Mouse (Mus musculus) forebrain, embryonic 12.5 days (tissue): ENCODE data around the gene Gm6034. TPM values are rescaled to one million over a fixed set of nuclear protein-coding genes. Genes with fewer than 3 reads are reported as not detected.
"Not testable (repeated sequence)": the region's sequence is repeated elsewhere in the genome, so short reads cannot be mapped to it uniquely, and the experiment has no call there.

Experiments used
- ATAC-seq: fragments of 200-750 bp; cut with Nextera tagmentation; 2 replicates; pipeline ENCODE4 v1.8.0; 2017; ENCODE audit warnings: moderate TSS enrichment; ENCODE audit not compliant: low FRiP score
- H3K27ac ChIP-seq: fragments of 300-500 bp; sonication (generic); 2 replicates; pipeline ENCODE4 v1.5.1; 2016; ENCODE audit warnings: mild to moderate bottlenecking
- H3K27me3 ChIP-seq: fragments of 300-500 bp; sonication (generic); 2 replicates; pipeline ENCODE4 v1.6.1; 2016; ENCODE audit warnings: mild to moderate bottlenecking
- H3K36me3 ChIP-seq: fragments of 300-500 bp; sonication (generic); replicated peaks from 2 replicates; pipeline ENCODE4 v1.6.1; 2016; ENCODE audit warnings: mild to moderate bottlenecking
- H3K4me1 ChIP-seq: fragments of 300-500 bp; sonication (generic); 2 replicates; pipeline ENCODE4 v1.6.1; 2016
- H3K4me2 ChIP-seq: fragments of 300-500 bp; sonication (generic); 2 replicates; pipeline ENCODE4 v1.6.1; 2016; ENCODE audit warnings: mild to moderate bottlenecking, moderate library complexity
- H3K4me3 ChIP-seq: fragments of 300-500 bp; sonication (generic); replicated peaks from 2 replicates; pipeline ENCODE4 v1.5.1; 2016; ENCODE audit warnings: mild to moderate bottlenecking
- H3K9ac ChIP-seq: fragments of 300-500 bp; sonication (generic); 2 replicates; pipeline ENCODE4 v1.6.1; 2016; ENCODE audit warnings: mild to moderate bottlenecking
- H3K9me3 ChIP-seq: fragments of 300-500 bp; sonication (generic); 2 replicates; pipeline ENCODE4 v1.6.1; 2016
- WGBS: fragments of 180-500 bp; shearing (Covaris S2); methylation state at CpG from one replicate; pipeline ENCODE4 v1.1.7; 2016; 5-methylcytosine and 5-hydroxymethylcytosine counted together
- polyA plus RNA-seq: library from polyadenylated mRNA; unstranded; fragments of >200 nt; fragmentation: Nextera tagmentation; extraction: Ambion mirVana; gene quantifications from 2 replicates; pipeline ENCODE4 v1.2.1, GENCODE M21; 2016

Gene Gm6034
- polyA plus RNA-seq, 1 experiment from 2014 or later = not detected

GRCm38 (mm10) chr17:36003331-36003730 is 39.4 kb upstream of the Gm6034 start:
- ATAC-seq = no peak
- Histone ChIP-seq H3K4me1 (no peaks in the 10 kb centered on the region), H3K9ac (no peak overlapping the region), H3K4me2 (no peak overlapping the region), H3K9me3 (no peaks in the 10 kb centered on the region), H3K27ac (no peak overlapping the region), H3K4me3 (no peak overlapping the region), H3K27me3 (no peaks in the 10 kb centered on the region), H3K36me3 (peaks cover 5% of the 10 kb centered on the region)
- 91% methylated on average over 7 of the region's 7 CpGs for WGBS

- H3K27ac ChIP-seq, H3K9ac ChIP-seq, ATAC-seq, H3K9me3 ChIP-seq, H3K4me3 ChIP-seq, H3K4me2 ChIP-seq, H3K27me3 ChIP-seq, H3K4me1 ChIP-seq, H3K36me3 ChIP-seq: not testable (repeated sequence)
- WGBS = 91% methylated on average over 7 of the region's 7 CpGs
Measured at GRCm38 (mm10) chr17:36004409-36004808, 38.4 kb upstream of the Gm6034 start.

- no peak for ATAC-seq
- Histone ChIP-seq H3K4me1 (no peaks in the 10 kb centered on the region), H3K9ac (no peak overlapping the region), H3K4me2 (no peak overlapping the region), H3K4me3 (no peak overlapping the region), H3K27me3 (no peaks in the 10 kb centered on the region), H3K36me3 (peaks cover 14% of the 10 kb centered on the region), H3K27ac (no peak overlapping the region), H3K9me3 (no peaks in the 10 kb centered on the region)
- 96% methylated on average over 5 of the region's 5 CpGs for WGBS
Measured at GRCm38 (mm10) chr17:36014977-36015376, 27.8 kb upstream of the Gm6034 start.

GRCm38 (mm10) chr17:36017046-36017445 is 25.7 kb upstream of the Gm6034 start:
- no peak overlapping the region for H3K9ac ChIP-seq
- H3K27me3 ChIP-seq = no peaks in the 10 kb centered on the region
- H3K4me1 ChIP-seq = 0 out of 2 replicates have a peak, but pooled peaks cover 6% of the 10 kb centered on the region
- no peaks in the 10 kb centered on the region for H3K9me3 ChIP-seq
- no peak overlapping the region for H3K4me3 ChIP-seq
- ATAC-seq = no peak
- no peak overlapping the region for H3K27ac ChIP-seq
- H3K36me3 ChIP-seq = peaks cover 14% of the 10 kb centered on the region
- 91% methylated on average over 5 of the region's 5 CpGs for WGBS
- H3K4me2 ChIP-seq = no peak overlapping the region

DNA sequence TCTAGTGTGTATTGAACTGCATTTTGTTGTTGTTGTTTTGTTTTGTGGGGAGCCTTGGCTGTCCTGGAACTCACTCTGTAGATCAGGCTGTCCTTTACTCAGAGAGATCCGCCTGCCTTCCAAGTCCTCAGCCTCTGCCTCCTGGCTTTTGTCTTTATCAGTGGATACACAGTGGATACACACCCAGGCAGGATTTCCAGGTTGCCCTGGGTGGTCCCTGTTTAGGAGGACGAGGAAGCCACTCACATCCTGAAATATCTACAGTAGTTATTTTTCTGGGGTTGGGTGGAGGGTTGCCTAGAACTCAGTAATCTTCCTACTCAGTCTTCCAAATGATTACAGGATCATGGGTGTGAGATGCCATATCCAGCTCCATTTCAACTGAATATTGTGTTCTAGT is 23.8 kb upstream of the Gm6034 start:
- WGBS = 73% methylated on average over 2 of the region's 2 CpGs
- Histone ChIP-seq H3K4me3 (no peak overlapping the region), H3K27me3 (no peaks in the 10 kb centered on the region), H3K4me2 (no peak overlapping the region), H3K9ac (no peak overlapping the region), H3K27ac (no peak overlapping the region), H3K4me1 (0 out of 2 replicates have a peak, but pooled peaks cover 6% of the 10 kb centered on the region), H3K9me3 (no peaks in the 10 kb centered on the region), H3K36me3 (peaks cover 14% of the 10 kb centered on the region)
- ATAC-seq = no peak

DNA sequence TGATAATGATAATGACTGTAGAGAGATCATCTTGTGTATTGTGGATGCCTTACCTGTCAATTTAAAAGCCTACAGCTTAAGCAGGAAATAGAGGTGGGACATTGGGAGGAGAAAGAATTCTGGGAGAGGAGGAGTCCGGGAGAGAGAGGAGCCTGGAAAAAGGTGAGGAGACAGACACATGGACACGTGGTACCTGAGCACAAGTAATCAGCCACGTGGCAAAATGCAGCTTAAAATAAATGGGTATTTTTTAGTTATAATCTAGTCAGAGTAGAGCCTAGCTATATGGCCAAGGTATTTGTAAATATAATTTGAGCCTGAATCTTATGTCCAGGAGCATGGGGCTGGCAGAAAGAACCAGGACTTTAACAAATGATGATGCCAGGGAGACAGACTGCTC is 23.2 kb upstream of the Gm6034 start:
- no peak overlapping the region for H3K9ac ChIP-seq
- no peaks in the 10 kb centered on the region for H3K9me3 ChIP-seq
- no peak overlapping the region for H3K4me2 ChIP-seq
- H3K27ac ChIP-seq = no peak overlapping the region
- no peak for ATAC-seq
- peaks cover 9% of the 10 kb centered on the region for H3K36me3 ChIP-seq
- H3K4me3 ChIP-seq = no peak overlapping the region
- no peaks in the 10 kb centered on the region for H3K27me3 ChIP-seq
- 80% methylated on average over 3 of the region's 3 CpGs for WGBS
- H3K4me1 ChIP-seq = 0 out of 2 replicates have a peak, but pooled peaks cover 6% of the 10 kb centered on the region

- no peak for ATAC-seq
- WGBS = 44% methylated on average over 15 of the region's 15 CpGs
- Histone ChIP-seq H3K9ac (no peak within 1 kb of the TSS), H3K36me3 (peaks cover 5% of the 10 kb centered on the region), H3K27ac (no peak within 1 kb of the TSS), H3K4me1 (0 out of 2 replicates have a peak, but pooled peaks cover 6% of the 10 kb centered on the region), H3K4me3 (no peak within 1 kb of the TSS), H3K27me3 (no peaks in the 10 kb centered on the region), H3K9me3 (no peaks in the 10 kb centered on the region), H3K4me2 (no peak within 1 kb of the TSS)
Measured at GRCm38 (mm10) chr17:36020191-36021073, 22.3 kb upstream of the Gm6034 start, which contains the start of gene H2-T24. TSS of gene H2-T24 (minus strand) at chr17:36020560.

DNA sequence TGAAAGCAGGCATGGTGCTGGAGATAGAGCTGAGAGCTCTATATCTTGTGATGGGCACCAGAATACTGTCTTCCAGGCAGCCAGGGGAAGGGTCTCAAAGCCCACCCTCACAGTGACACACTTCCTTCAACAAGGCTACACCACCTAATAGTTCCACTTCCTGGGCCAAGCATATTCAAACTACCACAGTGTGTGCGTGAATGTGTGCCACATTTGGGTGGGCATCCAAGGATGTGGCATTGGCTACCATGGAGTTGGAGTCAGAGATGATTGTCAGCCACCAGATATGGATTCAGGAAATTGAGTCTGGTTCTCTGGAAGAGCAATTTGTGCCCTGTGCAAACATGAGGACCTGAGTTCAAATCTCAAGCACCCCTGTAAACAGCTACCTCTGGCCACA is 21.5 kb upstream of the Gm6034 start:
- Histone ChIP-seq H3K4me2 (no peak overlapping the region), H3K4me3 (no peak overlapping the region), H3K36me3 (no peaks in the 10 kb centered on the region; the same call in 1 of the 2 replicates), H3K27me3 (no peaks in the 10 kb centered on the region), H3K4me1 (0 out of 2 replicates have a peak, but pooled peaks cover 6% of the 10 kb centered on the region), H3K9ac (no peak overlapping the region), H3K9me3 (no peaks in the 10 kb centered on the region), H3K27ac (no peak overlapping the region)
- no peak for ATAC-seq
- 93% methylated on average over 1 of the region's 1 CpGs for WGBS

- no peak for ATAC-seq
- Histone ChIP-seq H3K4me2 (no peak overlapping the region), H3K27me3 (no peaks in the 10 kb centered on the region), H3K9ac (no peak overlapping the region), H3K36me3 (no peaks in the 10 kb centered on the region), H3K9me3 (no peaks in the 10 kb centered on the region), H3K4me3 (no peak overlapping the region), H3K4me1 (0 out of 2 replicates have a peak, but pooled peaks cover 6% of the 10 kb centered on the region), H3K27ac (no peak overlapping the region)
- WGBS = 95% methylated on average over 9 of the region's 9 CpGs
Measured at GRCm38 (mm10) chr17:36022098-36022497, 20.7 kb upstream of the Gm6034 start.

- no peaks in the 10 kb centered on the region for H3K9me3 ChIP-seq
- H3K9ac ChIP-seq = no peak overlapping the region
- 91% methylated on average over 6 of the region's 6 CpGs for WGBS
- H3K27me3 ChIP-seq = no peaks in the 10 kb centered on the region
- no peak for ATAC-seq
- no peak overlapping the region for H3K4me3 ChIP-seq
- no peak overlapping the region for H3K27ac ChIP-seq
- no peaks in the 10 kb centered on the region for H3K36me3 ChIP-seq
- H3K4me2 ChIP-seq = no peak overlapping the region
- H3K4me1 ChIP-seq = 0 out of 2 replicates have a peak, but pooled peaks cover 6% of the 10 kb centered on the region
Measured at GRCm38 (mm10) chr17:36022922-36023321, 19.8 kb upstream of the Gm6034 start.

GRCm38 (mm10) chr17:36023710-36024654 is 18.8 kb upstream of the Gm6034 start:
- H3K4me2 ChIP-seq = no peak overlapping the region
- WGBS = 68% methylated on average over 9 of the region's 9 CpGs
- no peak overlapping the region for H3K27ac ChIP-seq

GRCm38 (mm10) chr17:36025197-36025596 is 17.6 kb upstream of the Gm6034 start:
- Histone ChIP-seq H3K9me3 (no peaks in the 10 kb centered on the region), H3K36me3 (no peaks in the 10 kb centered on the region), H3K4me2 (no peak overlapping the region), H3K27ac (no peak overlapping the region), H3K27me3 (no peaks in the 10 kb centered on the region), H3K4me1 (0 out of 2 replicates have a peak, but pooled peaks cover 6% of the 10 kb centered on the region), H3K4me3 (no peak overlapping the region), H3K9ac (no peak overlapping the region)
- WGBS = 66% methylated on average over 5 of the region's 5 CpGs
- ATAC-seq = no peak

More at GRCm38 (mm10) chr17:36023710-36024654, 18.8 kb upstream of the Gm6034 start:
- no peak for ATAC-seq
- Histone ChIP-seq H3K9me3 (no peaks in the 10 kb centered on the region), H3K4me3 (no peak overlapping the region), H3K36me3 (no peaks in the 10 kb centered on the region), H3K9ac (no peak overlapping the region), H3K4me1 (0 out of 2 replicates have a peak, but pooled peaks cover 6% of the 10 kb centered on the region), H3K27me3 (no peaks in the 10 kb centered on the region)
